Mouse (Mus musculus): ENCODE measurements around the gene Hs2st1. TPM values are rescaled to one million over a fixed set of nuclear protein-coding genes. Genes with fewer than 3 reads are reported as not detected.

The Hs2st1 gene
- polyA plus RNA-seq (2014; fragmentation: Nextera tagmentation; extraction: Ambion mirVana): 18.4 and 19.9 TPM in 2 replicates

GRCm38 (mm10) chr3:144570047-144570815 is at the start of gene Hs2st1, which contains the start of gene Selenof:
Gene Hs2st1 (minus strand): TSS chr3:144570181.
Gene Selenof (plus strand): TSS chr3:144570304.
- ATAC-seq (ENCODE audit: insufficient number of reproducible peaks, insufficient read depth, low FRiP score, low read depth): peak; percentile 99
- Histone ChIP-seq H3K4me2 (replicated peaks; ENCODE audit: low read depth, low read length) (peak within 1 kb of the TSS; percentile 85), H3K4me3 (ENCODE audit: low read depth, low read length) (peak within 1 kb of the TSS; percentile 91), H3K4me1 (ENCODE audit: control insufficient read depth, insufficient read depth, low read length) (peaks cover 16% of the 10 kb centered on the region; the same call in 1 of the 2 replicates), H3K27ac (ENCODE audit: low read length) (peak within 1 kb of the TSS; percentile 82), H3K36me3 (ENCODE audit: control insufficient read depth, insufficient read depth, low read length) (peaks cover 3% of the 10 kb centered on the region; the same call in 1 of the 2 replicates), H3K9ac (replicated peaks; ENCODE audit: low read depth, low read length) (peak within 1 kb of the TSS; percentile 93), H3K27me3 (ENCODE audit: control insufficient read depth, insufficient read depth, low read length) (no peaks in the 10 kb centered on the region), H3K9me3 (ENCODE audit: control insufficient read depth, low read depth, low read length) (no peaks in the 10 kb centered on the region)
- under 1% methylated on average over 61 of the region's 69 CpGs for WGBS

GRCm38 (mm10) chr3:144617633-144618180 is 47.7 kb upstream of the Hs2st1 start:
- Histone ChIP-seq H3K9me3 (ENCODE audit: control insufficient read depth, low read depth, low read length) (no peaks in the 10 kb centered on the region), H3K27me3 (ENCODE audit: control insufficient read depth, insufficient read depth, low read length) (no peaks in the 10 kb centered on the region), H3K36me3 (ENCODE audit: control insufficient read depth, insufficient read depth, low read length) (no peaks in the 10 kb centered on the region), H3K4me3 (ENCODE audit: low read depth, low read length) (no peak overlapping the region), H3K9ac (replicated peaks; ENCODE audit: low read depth, low read length) (no peak overlapping the region), H3K4me1 (ENCODE audit: control insufficient read depth, insufficient read depth, low read length) (no peaks in the 10 kb centered on the region; the same call in 1 of the 2 replicates), H3K27ac (ENCODE audit: low read length) (no peak overlapping the region), H3K4me2 (replicated peaks; ENCODE audit: low read depth, low read length) (no peak overlapping the region)
- no peak for ATAC-seq (ENCODE audit: insufficient number of reproducible peaks, insufficient read depth, low FRiP score, low read depth)
- WGBS: 79% methylated on average over 10 of the region's 10 CpGs

- peak; percentile 80; the same call in 1 of the 2 replicates for ATAC-seq (ENCODE audit: insufficient number of reproducible peaks, insufficient read depth, low FRiP score, low read depth)
- H3K4me2 ChIP-seq (replicated peaks; ENCODE audit: low read depth, low read length): no peak overlapping the region
- 68% methylated on average over 8 of the region's 8 CpGs for WGBS
Measured at GRCm38 (mm10) chr3:144616654-144617425, 46.9 kb upstream of the Hs2st1 start.

GRCm38 (mm10) chr3:144615459-144615858 is 45.5 kb upstream of the Hs2st1 start:
- no peak overlapping the region for H3K4me3 ChIP-seq (ENCODE audit: low read depth, low read length)
- no peak overlapping the region for H3K9ac ChIP-seq (replicated peaks; ENCODE audit: low read depth, low read length)
- ATAC-seq (ENCODE audit: insufficient number of reproducible peaks, insufficient read depth, low FRiP score, low read depth): no peak
- H3K27ac ChIP-seq (ENCODE audit: low read length): no peak overlapping the region
- peaks cover 8% of the 10 kb centered on the region; the same call in 1 of the 2 replicates for H3K4me1 ChIP-seq (ENCODE audit: control insufficient read depth, insufficient read depth, low read length)
- no peaks in the 10 kb centered on the region for H3K27me3 ChIP-seq (ENCODE audit: control insufficient read depth, insufficient read depth, low read length)
- H3K4me2 ChIP-seq (replicated peaks; ENCODE audit: low read depth, low read length): no peak overlapping the region
- 60% methylated on average over 9 of the region's 9 CpGs for WGBS
- no peaks in the 10 kb centered on the region for H3K9me3 ChIP-seq (ENCODE audit: control insufficient read depth, low read depth, low read length)
- H3K36me3 ChIP-seq (ENCODE audit: control insufficient read depth, insufficient read depth, low read length): no peaks in the 10 kb centered on the region

More at GRCm38 (mm10) chr3:144616654-144617425, 46.9 kb upstream of the Hs2st1 start:
- H3K4me1 ChIP-seq (ENCODE audit: control insufficient read depth, insufficient read depth, low read length): peaks cover 6% of the 10 kb centered on the region; the same call in 1 of the 2 replicates
- no peak overlapping the region for H3K4me3 ChIP-seq (ENCODE audit: low read depth, low read length)
- H3K9ac ChIP-seq (replicated peaks; ENCODE audit: low read depth, low read length): no peak overlapping the region
- H3K27me3 ChIP-seq (ENCODE audit: control insufficient read depth, insufficient read depth, low read length): no peaks in the 10 kb centered on the region
- H3K36me3 ChIP-seq (ENCODE audit: control insufficient read depth, insufficient read depth, low read length): no peaks in the 10 kb centered on the region
- H3K9me3 ChIP-seq (ENCODE audit: control insufficient read depth, low read depth, low read length): no peaks in the 10 kb centered on the region
- H3K27ac ChIP-seq (ENCODE audit: low read length): 0 out of 2 replicates have a peak overlapping the region, but pooled peaks have one; percentile 11

- H3K4me1 ChIP-seq (ENCODE audit: control insufficient read depth, insufficient read depth, low read length): peaks cover 8% of the 10 kb centered on the region; the same call in 1 of the 2 replicates
- H3K9ac ChIP-seq (replicated peaks; ENCODE audit: low read depth, low read length): no peak overlapping the region
- no peak overlapping the region for H3K4me3 ChIP-seq (ENCODE audit: low read depth, low read length)
- no peak for ATAC-seq (ENCODE audit: insufficient number of reproducible peaks, insufficient read depth, low FRiP score, low read depth)
- WGBS: 40% methylated on average over 10 of the region's 10 CpGs
- no peak overlapping the region for H3K4me2 ChIP-seq (replicated peaks; ENCODE audit: low read depth, low read length)
- no peak overlapping the region for H3K27ac ChIP-seq (ENCODE audit: low read length)
- H3K36me3 ChIP-seq (ENCODE audit: control insufficient read depth, insufficient read depth, low read length): no peaks in the 10 kb centered on the region
- H3K9me3 ChIP-seq (ENCODE audit: control insufficient read depth, low read depth, low read length): no peaks in the 10 kb centered on the region
- no peaks in the 10 kb centered on the region for H3K27me3 ChIP-seq (ENCODE audit: control insufficient read depth, insufficient read depth, low read length)
Measured at GRCm38 (mm10) chr3:144614698-144615097, 44.7 kb upstream of the Hs2st1 start.

- Histone ChIP-seq H3K4me1 (ENCODE audit: control insufficient read depth, insufficient read depth, low read length) (peaks cover 8% of the 10 kb centered on the region; the same call in 1 of the 2 replicates), H3K9me3 (ENCODE audit: control insufficient read depth, low read depth, low read length) (no peaks in the 10 kb centered on the region), H3K36me3 (ENCODE audit: control insufficient read depth, insufficient read depth, low read length) (no peaks in the 10 kb centered on the region), H3K9ac (replicated peaks; ENCODE audit: low read depth, low read length) (no peak overlapping the region), H3K27me3 (ENCODE audit: control insufficient read depth, insufficient read depth, low read length) (no peaks in the 10 kb centered on the region), H3K27ac (ENCODE audit: low read length) (no peak overlapping the region), H3K4me2 (replicated peaks; ENCODE audit: low read depth, low read length) (no peak overlapping the region), H3K4me3 (ENCODE audit: low read depth, low read length) (no peak overlapping the region)
- 42% methylated on average over 6 of the region's 6 CpGs for WGBS
- ATAC-seq (ENCODE audit: insufficient number of reproducible peaks, insufficient read depth, low FRiP score, low read depth): no peak
Measured at GRCm38 (mm10) chr3:144614277-144614676, 44.3 kb upstream of the Hs2st1 start.

GRCm38 (mm10) chr3:144612382-144612781 is 42.4 kb upstream of the Hs2st1 start:
- Histone ChIP-seq H3K27me3 (ENCODE audit: control insufficient read depth, insufficient read depth, low read length) (no peaks in the 10 kb centered on the region), H3K9ac (replicated peaks; ENCODE audit: low read depth, low read length) (no peak overlapping the region), H3K9me3 (ENCODE audit: control insufficient read depth, low read depth, low read length) (no peaks in the 10 kb centered on the region), H3K4me3 (ENCODE audit: low read depth, low read length) (no peak overlapping the region), H3K4me2 (replicated peaks; ENCODE audit: low read depth, low read length) (no peak overlapping the region), H3K4me1 (ENCODE audit: control insufficient read depth, insufficient read depth, low read length) (peaks cover 8% of the 10 kb centered on the region; the same call in 1 of the 2 replicates), H3K27ac (ENCODE audit: low read length) (no peak overlapping the region), H3K36me3 (ENCODE audit: control insufficient read depth, insufficient read depth, low read length) (no peaks in the 10 kb centered on the region)
- WGBS: 37% methylated on average over 6 of the region's 6 CpGs
- no peak for ATAC-seq (ENCODE audit: insufficient number of reproducible peaks, insufficient read depth, low FRiP score, low read depth)

- no peak overlapping the region for H3K9ac ChIP-seq (replicated peaks; ENCODE audit: low read depth, low read length)
- peaks cover 8% of the 10 kb centered on the region; the same call in 1 of the 2 replicates for H3K4me1 ChIP-seq (ENCODE audit: control insufficient read depth, insufficient read depth, low read length)
- WGBS: 41% methylated on average over 8 of the region's 8 CpGs
Measured at GRCm38 (mm10) chr3:144611626-144612271, 41.8 kb upstream of the Hs2st1 start.

More at GRCm38 (mm10) chr3:144611626-144612271, 41.8 kb upstream of the Hs2st1 start:
- Histone ChIP-seq H3K36me3 (ENCODE audit: control insufficient read depth, insufficient read depth, low read length) (no peaks in the 10 kb centered on the region), H3K27ac (ENCODE audit: low read length) (no peak overlapping the region), H3K4me2 (replicated peaks; ENCODE audit: low read depth, low read length) (no peak overlapping the region), H3K27me3 (ENCODE audit: control insufficient read depth, insufficient read depth, low read length) (no peaks in the 10 kb centered on the region), H3K4me3 (ENCODE audit: low read depth, low read length) (no peak overlapping the region), H3K9me3 (ENCODE audit: control insufficient read depth, low read depth, low read length) (no peaks in the 10 kb centered on the region)
- ATAC-seq (ENCODE audit: insufficient number of reproducible peaks, insufficient read depth, low FRiP score, low read depth): no peak
